Mouse (Mus musculus) heart, adult 9 months (tissue): Measurements from ENCODE around the gene Cngb1.
A peak's percentile ranks its signal among the peaks of the same experiment; 100 is the strongest.

Experiments used
- DNase-seq, 2 experiments: peaks; one replicate each; pipeline ENCODE4 v3.0.0; 2022; ENCODE audit warnings: low spot score in 2 of 2

The Cngb1 gene

DNA sequence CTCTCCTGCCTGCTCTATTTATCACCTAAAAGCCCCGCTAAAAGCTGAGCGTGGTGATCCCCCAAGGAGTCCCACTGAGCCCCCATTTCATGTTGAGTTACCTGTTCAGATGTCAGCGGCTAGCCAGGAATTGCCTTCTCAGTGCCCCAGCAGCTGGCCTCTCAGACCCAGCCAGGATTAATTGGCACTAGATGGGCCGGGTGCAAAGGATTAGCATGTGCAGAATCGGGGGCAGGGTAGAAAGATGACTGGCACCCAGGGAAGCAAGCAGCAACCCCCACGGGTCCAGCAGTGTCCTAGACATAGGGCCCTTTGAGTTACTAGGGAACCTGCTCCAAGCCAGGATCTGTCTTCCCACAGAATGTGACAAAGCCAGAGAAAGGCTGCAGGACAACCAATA lies at the start of gene Cngb1:
Cngb1 (minus strand) TSS at position 155 of the 400 bp plus-strand sequence.
- DNase-seq = no peak

DNA sequence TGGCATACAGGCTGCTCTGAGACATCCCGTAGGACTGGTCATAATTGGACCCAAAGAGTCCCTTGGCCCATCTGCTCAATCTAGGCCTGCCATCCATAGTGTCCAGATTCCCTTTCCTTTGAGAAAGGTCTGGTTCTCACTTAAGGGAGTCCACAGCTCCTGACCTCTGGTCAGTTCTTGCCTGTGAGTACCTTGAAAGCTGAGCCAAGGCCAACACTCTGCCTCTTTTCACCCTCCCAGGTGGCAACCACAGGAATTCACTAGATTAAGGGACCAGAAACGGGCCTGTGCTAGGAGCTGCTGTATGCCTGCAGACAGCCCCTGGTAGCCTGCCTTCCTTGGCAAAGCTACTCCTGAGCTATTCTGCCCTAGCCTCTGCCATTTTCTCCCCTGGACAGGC lies 48.2 kb upstream of the Cngb1 start:
- DNase-seq = no peak

DNA sequence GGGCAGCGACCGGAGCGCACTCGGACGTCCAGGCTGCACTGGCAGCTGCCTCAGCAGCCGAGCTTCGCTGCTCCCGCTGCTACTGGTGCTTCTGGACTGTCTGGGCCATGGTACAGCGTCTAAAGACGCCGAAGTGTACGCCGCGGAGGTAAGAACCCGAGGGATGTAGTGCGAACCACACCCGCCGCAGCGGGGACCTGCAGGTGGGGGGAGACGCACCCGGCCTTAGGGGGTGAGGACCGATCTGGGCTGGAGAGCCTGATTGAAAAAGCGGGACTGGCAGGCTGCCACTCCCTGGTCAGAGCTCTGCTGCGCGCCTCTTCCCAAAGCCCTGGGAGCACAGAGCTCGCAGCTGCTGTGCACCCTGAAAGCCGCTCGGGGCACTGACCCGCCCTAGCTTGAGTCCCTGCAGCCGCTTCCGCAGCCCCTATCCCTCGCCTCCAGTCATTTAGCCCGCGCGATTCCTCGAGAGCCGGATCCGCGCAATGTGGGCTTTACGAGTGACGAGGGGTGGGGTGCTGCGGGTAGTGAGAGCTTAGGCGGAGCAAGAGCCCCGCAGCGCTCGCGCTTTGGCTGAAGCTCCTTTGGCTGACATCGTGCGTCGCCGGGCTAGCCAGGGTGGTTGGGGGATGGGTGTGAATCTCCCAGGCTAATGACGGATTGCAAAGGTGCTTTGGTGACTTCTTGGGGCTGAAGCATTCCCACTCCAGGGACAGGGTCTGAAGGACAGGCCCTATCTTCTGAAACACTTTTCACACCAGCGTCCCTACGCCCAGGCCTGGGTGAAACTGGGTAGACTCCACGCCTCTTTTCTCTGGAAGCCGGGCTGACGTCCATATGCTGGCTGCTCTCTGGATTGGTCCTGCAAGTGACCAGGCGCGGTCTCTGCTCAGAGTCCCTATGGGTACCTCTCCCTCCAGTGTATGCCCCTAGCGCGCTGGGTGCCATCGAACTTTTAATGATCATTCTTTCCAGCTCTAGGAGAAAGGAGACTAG lies 46.8 kb upstream of the Cngb1 start:
- peak; percentile 48 to 57 for DNase-seq

DNA sequence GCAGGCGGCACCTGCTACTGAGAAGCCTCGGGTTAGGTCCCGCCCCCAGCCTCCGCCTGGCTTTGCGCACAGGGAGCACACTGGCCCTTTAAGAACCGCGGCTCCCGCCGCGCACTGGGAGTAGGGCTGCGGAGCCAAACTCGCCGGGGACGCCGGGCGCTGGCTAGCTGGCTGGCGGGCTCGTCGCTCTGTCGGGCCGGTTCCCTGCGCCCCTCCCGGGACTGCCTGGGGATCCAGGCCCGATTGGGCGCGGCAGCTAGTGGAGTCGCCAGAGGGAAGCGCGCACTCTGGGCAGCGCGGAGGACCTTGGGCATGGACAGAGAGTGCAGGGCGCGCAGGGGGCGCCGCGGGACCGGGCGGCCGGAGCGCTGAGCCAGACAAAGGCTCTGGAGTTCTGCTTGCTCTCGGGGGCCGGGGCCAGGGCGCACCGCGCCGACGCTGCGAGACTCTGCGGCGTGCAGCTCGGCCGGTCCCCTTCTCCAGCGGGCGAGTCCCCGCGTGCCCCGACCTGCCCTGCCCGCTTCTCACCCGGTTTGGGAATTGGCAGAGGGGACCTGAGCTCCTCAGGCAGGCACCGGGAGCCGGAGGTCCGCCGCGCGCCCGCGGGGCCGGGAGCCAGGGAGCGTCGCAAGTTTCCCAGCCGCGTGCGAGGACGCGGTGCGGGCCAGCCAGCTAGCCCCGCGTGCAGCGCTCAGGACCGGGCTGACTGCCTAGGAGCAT lies 45.9 kb upstream of the Cngb1 start, which contains the start of gene Mmp15:
Mmp15 (plus strand) TSS at position 118 of the 720 bp plus-strand sequence.
- peak; percentile 80 to 81 for DNase-seq

GRCm38 (mm10) chr8:95351461-95351860 lies 45.1 kb upstream of the Cngb1 start:
- DNase-seq = no peak

GRCm38 (mm10) chr8:95348811-95349630 lies 42.6 kb upstream of the Cngb1 start:
- peak; percentile 58 to 64 for DNase-seq

DNA sequence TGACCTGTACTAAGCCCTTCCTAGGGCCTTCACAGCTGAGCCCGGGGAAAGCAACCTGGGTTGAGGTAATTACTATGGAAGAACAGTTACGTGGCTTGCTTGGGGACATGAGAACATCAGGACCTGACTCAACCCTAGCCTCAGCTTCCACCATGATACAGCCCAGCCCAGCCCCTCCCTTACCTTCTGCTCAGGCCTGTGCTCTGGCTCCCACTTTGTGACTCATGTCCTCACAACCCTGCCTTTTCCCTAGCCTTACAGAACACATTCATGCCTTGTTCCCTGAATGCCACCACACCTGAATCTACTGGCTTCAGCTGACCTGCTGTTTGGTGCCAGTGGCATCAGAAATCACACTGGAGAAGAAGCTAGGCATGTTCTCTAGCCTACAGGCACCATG lies 42.0 kb upstream of the Cngb1 start:
- no peak for DNase-seq

DNA sequence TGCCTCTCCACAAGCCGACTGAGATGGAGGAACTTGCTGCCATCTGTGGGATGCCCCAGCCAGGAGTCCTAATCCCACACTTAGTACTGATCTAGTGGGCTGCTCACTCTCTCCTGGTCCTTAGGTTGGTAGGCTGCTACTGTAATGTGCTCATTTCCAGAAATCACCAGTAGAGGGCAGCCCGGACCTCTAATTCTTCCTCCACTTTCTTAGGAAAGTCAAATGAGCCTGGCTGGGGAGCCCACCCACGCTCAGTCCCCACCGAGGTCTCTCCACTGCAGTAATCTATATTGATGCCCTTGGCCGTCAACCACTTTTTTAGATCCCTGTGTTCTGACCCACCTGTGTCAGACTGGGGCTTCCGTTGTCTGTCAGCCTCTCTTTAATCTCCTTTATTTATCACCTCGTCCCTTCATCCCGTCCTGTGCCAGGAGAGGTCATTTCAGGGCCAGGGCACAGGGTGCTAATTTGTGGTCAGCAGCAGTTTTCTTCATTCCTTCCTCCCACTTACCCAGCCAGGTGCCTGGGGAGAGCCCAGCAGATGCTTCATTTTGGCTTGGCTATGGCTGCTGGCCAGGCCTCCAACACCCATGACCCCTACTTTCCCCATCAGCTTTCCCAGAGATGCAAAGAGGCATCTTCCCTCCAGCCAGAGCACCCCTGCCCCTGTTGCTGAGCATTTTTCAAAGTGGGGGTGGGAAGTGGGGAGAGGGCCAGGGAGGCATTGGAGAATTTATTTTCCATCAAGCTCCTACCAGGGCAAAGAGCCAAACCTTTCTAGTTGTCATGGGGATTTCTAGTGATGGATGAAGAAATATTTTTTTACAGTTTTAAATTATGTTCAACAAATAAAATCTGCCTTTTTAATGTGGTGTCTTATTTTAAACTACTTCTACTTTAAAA lies 40.5 kb upstream of the Cngb1 start:
- DNase-seq = peak; percentile 34 to 72

DNA sequence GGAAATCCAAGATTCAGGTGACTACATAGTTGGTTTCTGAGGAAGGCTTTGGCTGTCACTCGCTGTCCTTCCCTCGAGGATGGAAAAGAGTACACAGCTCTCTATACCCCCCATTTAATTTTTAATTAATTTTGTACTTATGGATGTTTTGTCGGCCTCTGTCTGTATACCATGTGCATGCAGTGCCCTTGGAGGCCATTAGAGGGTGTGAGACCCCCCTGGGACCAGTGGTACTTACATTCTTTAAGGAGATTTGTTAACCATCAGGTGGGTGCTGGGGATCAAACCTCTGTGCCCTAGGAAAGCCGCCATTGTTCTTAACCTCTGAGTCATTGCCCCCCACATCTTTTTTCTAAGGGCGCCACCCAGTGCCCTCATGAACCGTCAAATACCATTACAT lies 38.3 kb upstream of the Cngb1 start:
- no peak for DNase-seq

- DNase-seq = peak; percentile 49 to 70
Observed at GRCm38 (mm10) chr8:95341721-95342120, 35.3 kb upstream of the Cngb1 start.

GRCm38 (mm10) chr8:95336363-95336762 lies 30.0 kb upstream of the Cngb1 start:
- no peak for DNase-seq

GRCm38 (mm10) chr8:95335706-95336105 lies 29.3 kb upstream of the Cngb1 start:
- DNase-seq = no peak

DNA sequence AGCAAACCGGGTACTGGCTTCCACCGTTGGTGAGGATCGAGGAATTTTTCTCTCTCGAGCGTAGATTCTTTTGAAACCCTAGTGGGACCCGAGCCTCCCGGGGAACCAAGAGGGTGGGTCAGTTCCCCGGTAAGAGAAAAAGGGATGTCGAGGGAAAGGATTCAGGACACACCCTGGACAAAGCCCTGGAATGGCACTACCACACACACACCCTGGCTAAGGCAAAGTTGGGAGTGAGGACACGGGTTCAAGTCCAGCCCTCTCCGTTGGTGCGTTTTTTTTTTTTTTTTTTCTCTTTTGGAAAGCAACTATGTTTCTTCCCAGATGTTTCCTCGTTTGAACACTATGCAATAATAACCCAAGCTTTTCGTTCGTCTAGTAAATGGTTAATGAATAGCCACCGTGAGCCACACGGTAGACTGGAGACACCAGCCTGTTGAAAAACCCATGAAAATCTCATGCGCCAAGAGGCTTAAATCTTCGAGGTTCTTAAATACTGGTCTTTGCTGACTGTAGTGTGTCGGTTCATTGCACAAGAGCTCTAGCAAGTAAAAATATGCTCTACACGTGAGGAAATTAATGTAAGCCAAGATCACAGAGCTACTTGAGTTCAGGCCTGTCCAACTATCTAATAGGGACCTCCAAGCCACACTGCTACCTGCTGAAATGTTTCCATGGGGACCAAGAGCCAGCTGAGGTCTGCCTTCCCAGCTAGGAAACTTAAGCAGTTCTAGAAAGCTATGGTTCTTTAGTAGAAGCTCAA lies 26.2 kb upstream of the Cngb1 start:
- DNase-seq = no peak

GRCm38 (mm10) chr8:95331720-95332436 lies 25.5 kb upstream of the Cngb1 start, which contains the start of the genes Zfp319 and Usb1:
TSS of gene Zfp319 (minus strand) at chr8:95331950.
TSS of gene Usb1 (plus strand) at chr8:95332284.
- DNase-seq = peak; percentile 94

DNA sequence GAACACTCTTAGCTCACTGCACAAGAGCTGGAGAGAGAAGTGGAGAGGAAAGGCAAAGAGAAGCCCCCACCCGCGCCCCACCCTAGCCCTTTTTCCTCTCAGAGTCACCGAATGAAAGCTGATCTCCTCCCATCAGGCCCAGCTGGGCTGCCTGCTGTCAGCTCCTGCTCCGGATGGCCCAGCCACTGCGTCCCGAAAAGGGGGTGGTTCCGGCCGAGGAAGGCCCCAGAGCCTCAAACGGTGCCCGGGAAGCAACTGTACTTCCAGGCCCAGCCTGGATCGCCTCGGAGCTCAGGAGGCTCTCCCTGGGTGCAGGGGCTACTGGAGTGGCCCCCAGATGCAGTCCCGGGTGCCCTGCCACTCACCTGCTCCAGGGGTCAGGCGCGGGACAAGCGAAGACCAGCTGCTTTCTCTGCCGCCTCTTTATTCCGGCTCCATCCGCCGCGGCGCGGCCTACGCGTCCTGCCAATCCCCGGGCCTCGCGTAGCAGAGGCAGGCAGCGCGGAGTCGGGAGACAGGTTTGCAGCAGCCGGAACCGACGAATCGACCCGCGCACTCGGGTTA lies 24.9 kb upstream of the Cngb1 start:
- DNase-seq = no peak

- DNase-seq = no peak
Observed at GRCm38 (mm10) chr8:95330367-95330766, 24.0 kb upstream of the Cngb1 start.

GRCm38 (mm10) chr8:95327866-95328465 lies 21.6 kb upstream of the Cngb1 start:
- no peak for DNase-seq

DNA sequence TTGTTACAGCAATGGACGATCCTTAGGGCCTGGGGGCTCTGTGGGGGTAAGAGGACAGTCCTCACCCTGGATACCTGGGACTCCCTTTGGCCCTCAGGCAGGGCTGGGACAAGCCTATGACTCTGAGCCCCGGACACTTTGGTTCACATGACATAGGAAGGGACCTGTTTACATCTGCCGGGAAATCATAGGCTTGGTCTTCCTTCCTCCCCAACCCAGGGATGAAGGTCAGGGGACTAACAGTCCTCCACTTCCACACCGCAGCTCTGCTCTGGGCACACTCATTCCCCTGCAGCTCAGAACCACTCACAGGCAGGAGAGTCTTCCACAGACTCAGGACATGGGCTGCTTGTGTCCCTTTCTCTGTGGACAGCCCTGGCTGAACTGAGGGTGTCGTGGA lies 20.4 kb upstream of the Cngb1 start:
- no peak for DNase-seq
